Mouse (Mus musculus): ENCODE measurements around the gene Trpm5. TPM values are rescaled to one million over a fixed set of nuclear protein-coding genes. Genes with fewer than 3 reads are reported as not detected.

Gene Trpm5
- polyA plus RNA-seq, 1 experiment from 2014 or later, result 1.3 TPM

GRCm38 (mm10) chr7:143093847-143094246 is 595 bp downstream of the Trpm5 start:
- no peaks in the 10 kb centered on the region for H3K27me3 ChIP-seq (ENCODE audit: control insufficient read depth, insufficient read depth, low read length)
- H3K4me1 ChIP-seq (ENCODE audit: control insufficient read depth, insufficient read depth, low read length), result no peaks in the 10 kb centered on the region
- H3K9ac ChIP-seq (replicated peaks; ENCODE audit: low read length), result no peak overlapping the region
- no peak overlapping the region for H3K27ac ChIP-seq (replicated peaks; ENCODE audit: low read depth, low read length)
- H3K36me3 ChIP-seq (ENCODE audit: control insufficient read depth, insufficient read depth, low read length), result no peaks in the 10 kb centered on the region
- H3K9me3 ChIP-seq (ENCODE audit: control insufficient read depth, low read length), result no peaks in the 10 kb centered on the region
- ATAC-seq (ENCODE audit: low FRiP score, low TSS enrichment) (no peak), DNase-seq (no peak)
- no peak overlapping the region for H3K4me3 ChIP-seq (replicated peaks; ENCODE audit: low read depth, low read length)
- H3K4me2 ChIP-seq (ENCODE audit: low read length), result no peak overlapping the region
- 71% methylated on average over 3 of the region's 3 CpGs for WGBS

GRCm38 (mm10) chr7:143087070-143087579 is 7.3 kb downstream of the Trpm5 start:
- Histone ChIP-seq H3K9ac (replicated peaks; ENCODE audit: low read length) (no peak overlapping the region), H3K27me3 (ENCODE audit: control insufficient read depth, insufficient read depth, low read length) (no peaks in the 10 kb centered on the region), H3K4me3 (replicated peaks; ENCODE audit: low read depth, low read length) (no peak overlapping the region), H3K27ac (replicated peaks; ENCODE audit: low read depth, low read length) (no peak overlapping the region; the same call in 1 of the 2 replicates), H3K4me1 (ENCODE audit: control insufficient read depth, insufficient read depth, low read length) (no peaks in the 10 kb centered on the region), H3K36me3 (ENCODE audit: control insufficient read depth, insufficient read depth, low read length) (no peaks in the 10 kb centered on the region), H3K4me2 (ENCODE audit: low read length) (no peak overlapping the region), H3K9me3 (ENCODE audit: control insufficient read depth, low read length) (no peaks in the 10 kb centered on the region)
- 30% methylated on average over 4 of the region's 4 CpGs for WGBS
- DNase-seq, result peak; percentile 59
- peak; percentile 27; the same call in 1 of the 2 replicates for ATAC-seq (ENCODE audit: low FRiP score, low TSS enrichment)

GRCm38 (mm10) chr7:143086366-143086765 is 8.1 kb downstream of the Trpm5 start:
- Histone ChIP-seq H3K9ac (replicated peaks; ENCODE audit: low read length) (no peak overlapping the region), H3K4me3 (replicated peaks; ENCODE audit: low read depth, low read length) (no peak overlapping the region), H3K36me3 (ENCODE audit: control insufficient read depth, insufficient read depth, low read length) (no peaks in the 10 kb centered on the region), H3K4me1 (ENCODE audit: control insufficient read depth, insufficient read depth, low read length) (no peaks in the 10 kb centered on the region), H3K27ac (replicated peaks; ENCODE audit: low read depth, low read length) (no peak overlapping the region), H3K4me2 (ENCODE audit: low read length) (no peak overlapping the region), H3K27me3 (ENCODE audit: control insufficient read depth, insufficient read depth, low read length) (no peaks in the 10 kb centered on the region), H3K9me3 (ENCODE audit: control insufficient read depth, low read length) (no peaks in the 10 kb centered on the region)
- 57% methylated on average over 2 of the region's 2 CpGs for WGBS
- no peak for ATAC-seq (ENCODE audit: low FRiP score, low TSS enrichment)
- peak; percentile 63 for DNase-seq

- Histone ChIP-seq H3K36me3 (ENCODE audit: control insufficient read depth, insufficient read depth, low read length) (no peaks in the 10 kb centered on the region), H3K27ac (replicated peaks; ENCODE audit: low read depth, low read length) (no peak overlapping the region), H3K4me2 (ENCODE audit: low read length) (no peak overlapping the region), H3K27me3 (ENCODE audit: control insufficient read depth, insufficient read depth, low read length) (no peaks in the 10 kb centered on the region), H3K4me1 (ENCODE audit: control insufficient read depth, insufficient read depth, low read length) (no peaks in the 10 kb centered on the region), H3K9ac (replicated peaks; ENCODE audit: low read length) (no peak overlapping the region), H3K4me3 (replicated peaks; ENCODE audit: low read depth, low read length) (no peak overlapping the region), H3K9me3 (ENCODE audit: control insufficient read depth, low read length) (no peaks in the 10 kb centered on the region)
- no peak for DNase-seq
- WGBS, result 80% methylated on average over 2 of the region's 2 CpGs
- ATAC-seq (ENCODE audit: low FRiP score, low TSS enrichment), result no peak
These were observed 10.7 kb downstream of the Trpm5 start for GRCm38 (mm10) chr7:143083708-143084107.

GRCm38 (mm10) chr7:143082024-143082423 is 12.4 kb downstream of the Trpm5 start:
- no peak for ATAC-seq (ENCODE audit: low FRiP score, low TSS enrichment)
- H3K4me1 ChIP-seq (ENCODE audit: control insufficient read depth, insufficient read depth, low read length), result no peaks in the 10 kb centered on the region
- H3K4me2 ChIP-seq (ENCODE audit: low read length), result no peak overlapping the region
- no peak overlapping the region for H3K4me3 ChIP-seq (replicated peaks; ENCODE audit: low read depth, low read length)
- no peak overlapping the region for H3K27ac ChIP-seq (replicated peaks; ENCODE audit: low read depth, low read length)
- H3K27me3 ChIP-seq (ENCODE audit: control insufficient read depth, insufficient read depth, low read length), result no peaks in the 10 kb centered on the region
- 67% methylated on average over 6 of the region's 6 CpGs for WGBS
- no peaks in the 10 kb centered on the region for H3K36me3 ChIP-seq (ENCODE audit: control insufficient read depth, insufficient read depth, low read length)
- no peak overlapping the region for H3K9ac ChIP-seq (replicated peaks; ENCODE audit: low read length)
- H3K9me3 ChIP-seq (ENCODE audit: control insufficient read depth, low read length), result no peaks in the 10 kb centered on the region
- DNase-seq, result no peak

- Histone ChIP-seq H3K4me1 (ENCODE audit: control insufficient read depth, insufficient read depth, low read length) (no peaks in the 10 kb centered on the region), H3K36me3 (ENCODE audit: control insufficient read depth, insufficient read depth, low read length) (no peaks in the 10 kb centered on the region), H3K27me3 (ENCODE audit: control insufficient read depth, insufficient read depth, low read length) (no peaks in the 10 kb centered on the region), H3K27ac (replicated peaks; ENCODE audit: low read depth, low read length) (no peak overlapping the region), H3K4me2 (ENCODE audit: low read length) (no peak overlapping the region), H3K9ac (replicated peaks; ENCODE audit: low read length) (no peak overlapping the region), H3K4me3 (replicated peaks; ENCODE audit: low read depth, low read length) (no peak overlapping the region), H3K9me3 (ENCODE audit: control insufficient read depth, low read length) (no peaks in the 10 kb centered on the region)
- no peak for ATAC-seq (ENCODE audit: low FRiP score, low TSS enrichment)
- no peak for DNase-seq
- 86% methylated on average over 2 of the region's 2 CpGs for whole genome bisulfite sequencing
These were observed 17.1 kb downstream of the Trpm5 start for GRCm38 (mm10) chr7:143077351-143077750.

- WGBS, result 86% methylated on average over 5 of the region's 5 CpGs
- H3K9me3 ChIP-seq (ENCODE audit: control insufficient read depth, low read length), result no peaks in the 10 kb centered on the region
- no peak for ATAC-seq (ENCODE audit: low FRiP score, low TSS enrichment)
These were observed 19.0 kb downstream of the Trpm5 start for GRCm38 (mm10) chr7:143075394-143075793.

GRCm38 (mm10) chr7:143073086-143073485 is 21.4 kb downstream of the Trpm5 start:
- no peaks in the 10 kb centered on the region for H3K27me3 ChIP-seq (ENCODE audit: control insufficient read depth, insufficient read depth, low read length)
- H3K36me3 ChIP-seq (ENCODE audit: control insufficient read depth, insufficient read depth, low read length), result no peaks in the 10 kb centered on the region
- WGBS, result 81% methylated on average over 1 of the region's 1 CpGs
- no peak overlapping the region for H3K27ac ChIP-seq (replicated peaks; ENCODE audit: low read depth, low read length)
- DNase-seq (peak; percentile 65), ATAC-seq (ENCODE audit: low FRiP score, low TSS enrichment) (no peak)
- no peak overlapping the region for H3K4me2 ChIP-seq (ENCODE audit: low read length)
- H3K9ac ChIP-seq (replicated peaks; ENCODE audit: low read length), result no peak overlapping the region
- no peaks in the 10 kb centered on the region for H3K9me3 ChIP-seq (ENCODE audit: control insufficient read depth, low read length)
- H3K4me3 ChIP-seq (replicated peaks; ENCODE audit: low read depth, low read length), result no peak overlapping the region
- peaks cover 16% of the 10 kb centered on the region for H3K4me1 ChIP-seq (ENCODE audit: control insufficient read depth, insufficient read depth, low read length)

More at GRCm38 (mm10) chr7:143075394-143075793, 19.0 kb downstream of the Trpm5 start:
- H3K9ac ChIP-seq (replicated peaks; ENCODE audit: low read length), result no peak overlapping the region
- H3K4me1 ChIP-seq (ENCODE audit: control insufficient read depth, insufficient read depth, low read length), result peaks cover 4% of the 10 kb centered on the region; the same call in 1 of the 2 replicates
- H3K27ac ChIP-seq (replicated peaks; ENCODE audit: low read depth, low read length), result no peak overlapping the region
- no peaks in the 10 kb centered on the region for H3K27me3 ChIP-seq (ENCODE audit: control insufficient read depth, insufficient read depth, low read length)
- no peak overlapping the region for H3K4me3 ChIP-seq (replicated peaks; ENCODE audit: low read depth, low read length)
- no peak overlapping the region for H3K4me2 ChIP-seq (ENCODE audit: low read length)
- no peaks in the 10 kb centered on the region for H3K36me3 ChIP-seq (ENCODE audit: control insufficient read depth, insufficient read depth, low read length)
- no peak for DNase-seq

GRCm38 (mm10) chr7:143072605-143073004 is 21.8 kb downstream of the Trpm5 start:
- ATAC-seq (ENCODE audit: low FRiP score, low TSS enrichment), result no peak
- 90% methylated on average over 5 of the region's 5 CpGs for WGBS
- H3K27me3 ChIP-seq (ENCODE audit: control insufficient read depth, insufficient read depth, low read length), result no peaks in the 10 kb centered on the region

More at GRCm38 (mm10) chr7:143072605-143073004, 21.8 kb downstream of the Trpm5 start:
- no peak overlapping the region for H3K9ac ChIP-seq (replicated peaks; ENCODE audit: low read length)
- H3K27ac ChIP-seq (replicated peaks; ENCODE audit: low read depth, low read length), result no peak overlapping the region
- H3K4me1 ChIP-seq (ENCODE audit: control insufficient read depth, insufficient read depth, low read length), result peaks cover 20% of the 10 kb centered on the region
- H3K9me3 ChIP-seq (ENCODE audit: control insufficient read depth, low read length), result no peaks in the 10 kb centered on the region
- no peaks in the 10 kb centered on the region for H3K36me3 ChIP-seq (ENCODE audit: control insufficient read depth, insufficient read depth, low read length)
- no peak overlapping the region for H3K4me3 ChIP-seq (replicated peaks; ENCODE audit: low read depth, low read length)
- H3K4me2 ChIP-seq (ENCODE audit: low read length), result no peak overlapping the region
- no peak for DNase-seq

Data from midbrain, embryonic 14.5 days (tissue).